Mouse (Mus musculus) intestine, embryonic 14.5 days (tissue): ENCODE results near the gene Abl2. TPM values are rescaled to one million over a fixed set of nuclear protein-coding genes. Genes with fewer than 3 reads are reported as not detected.

Experiments
- ATAC-seq: fragments of 200-750 bp; cut with Nextera tagmentation; replicated peaks from 2 replicates; pipeline ENCODE4 v1.8.0; 2017; ENCODE audit warnings: low read depth, moderate number of reproducible peaks, moderate TSS enrichment, moderate library complexity; ENCODE audit not compliant: low FRiP score, low TSS enrichment
- DNase-seq: peaks from one replicate; pipeline ENCODE4 v3.0.0-alpha.2; 2018; ENCODE audit warnings: low spot score
- H3K27ac ChIP-seq: fragments of 300-500 bp; sonication (generic); 2 replicates; pipeline ENCODE4 v1.5.1; 2014; ENCODE audit warnings: low read depth, mild to moderate bottlenecking, control low read depth
- H3K27me3 ChIP-seq: fragments of 300-500 bp; sonication (generic); replicated peaks from 2 replicates; pipeline ENCODE4 v1.6.1; 2014; ENCODE audit warnings: low read length, control low read depth; ENCODE audit not compliant: control insufficient read depth, insufficient read depth
- H3K36me3 ChIP-seq: fragments of 300-500 bp; sonication (generic); 2 replicates; pipeline ENCODE4 v1.6.1; 2014; ENCODE audit warnings: low read length, control low read depth; ENCODE audit not compliant: control insufficient read depth, insufficient read depth
- H3K4me1 ChIP-seq: fragments of 300-500 bp; sonication (generic); replicated peaks from 2 replicates; pipeline ENCODE4 v1.6.1; 2014; ENCODE audit warnings: low read length, control low read depth, mixed read lengths; ENCODE audit not compliant: control insufficient read depth, insufficient read depth
- H3K4me2 ChIP-seq: fragments of 300-500 bp; sonication (generic); 2 replicates; pipeline ENCODE4 v1.6.1; 2014; ENCODE audit warnings: low read length
- H3K4me3 ChIP-seq: fragments of 300-500 bp; sonication (generic); 2 replicates; pipeline ENCODE4 v1.5.1; 2014; ENCODE audit warnings: low read depth, low read length, control low read depth, mixed read lengths
- H3K9ac ChIP-seq: fragments of 300-500 bp; sonication (generic); 2 replicates; pipeline ENCODE4 v1.6.1; 2014; ENCODE audit warnings: mild to moderate bottlenecking, low read length
- H3K9me3 ChIP-seq: fragments of 300-500 bp; sonication (generic); 2 replicates; pipeline ENCODE4 v1.6.1; 2016; ENCODE audit warnings: low read length, control low read depth; ENCODE audit not compliant: control insufficient read depth
- WGBS: fragments of 180-500 bp; shearing (Covaris S2); extraction: QIAGEN DNeasy Blood & Tissue Kit; methylation state at CpG from one replicate; pipeline ENCODE4 v1.1.7; 2014; 5-methylcytosine and 5-hydroxymethylcytosine counted together
- polyA plus RNA-seq: library from polyadenylated mRNA; unstranded; fragments of >200 nt; fragmentation: Nextera tagmentation; extraction: Ambion mirVana; gene quantifications from 2 replicates; pipeline ENCODE4 v1.2.1, GENCODE M21; 2014

The Abl2 gene
- polyA plus RNA-seq, 1 experiment from 2014 or later: 4.7 TPM

DNA sequence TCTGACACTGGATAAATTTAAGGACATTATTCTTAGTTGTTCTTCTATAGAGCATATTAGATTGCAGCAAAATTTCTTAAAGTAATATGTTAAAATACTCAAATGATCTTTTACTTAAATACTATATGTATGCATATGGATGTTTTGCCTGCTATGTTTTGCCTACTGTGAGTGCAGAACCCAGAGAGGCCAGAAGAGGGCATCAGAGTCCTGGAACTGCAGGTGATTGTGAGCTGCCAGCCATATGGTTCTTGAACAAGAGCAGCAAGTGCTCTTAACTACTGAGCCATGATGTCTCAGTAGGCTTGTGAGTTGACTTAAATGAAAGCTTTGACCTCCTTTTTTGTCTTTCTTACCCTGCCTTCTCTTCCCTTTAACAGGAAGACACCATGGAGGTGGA is 72.4 kb downstream of the Abl2 start:
- no peaks in the 10 kb centered on the region for H3K27me3 ChIP-seq
- DNase-seq: no peak
- no peak overlapping the region for H3K9ac ChIP-seq
- no peaks in the 10 kb centered on the region for H3K9me3 ChIP-seq
- no peak overlapping the region for H3K4me3 ChIP-seq
- H3K4me1 ChIP-seq: no peaks in the 10 kb centered on the region
- no peak overlapping the region for H3K4me2 ChIP-seq
- no peak overlapping the region for H3K27ac ChIP-seq
- ATAC-seq: no peak
- peaks cover 69% of the 10 kb centered on the region for H3K36me3 ChIP-seq

DNA sequence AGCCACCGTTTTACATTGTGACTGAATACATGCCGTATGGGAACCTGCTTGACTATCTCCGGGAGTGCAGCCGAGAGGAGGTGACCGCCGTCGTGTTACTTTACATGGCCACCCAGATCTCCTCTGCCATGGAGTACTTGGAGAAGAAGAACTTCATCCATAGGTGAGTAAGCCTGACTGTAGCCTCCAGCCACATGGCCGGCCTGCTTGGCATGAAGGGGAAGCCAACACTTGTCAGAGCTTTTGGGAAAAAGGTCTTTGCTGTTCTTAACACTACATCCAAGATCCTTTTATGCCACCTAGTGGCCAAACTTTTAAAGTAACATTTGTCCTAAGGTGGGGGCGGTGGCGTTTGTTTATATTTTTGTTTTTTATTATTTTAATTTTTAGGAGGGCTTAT is 74.5 kb downstream of the Abl2 start:
- ATAC-seq (0 out of 2 replicates have a peak, but pooled peaks have one; percentile 50), DNase-seq (peak; percentile 60)
- H3K4me1 ChIP-seq: no peaks in the 10 kb centered on the region
- no peaks in the 10 kb centered on the region for H3K27me3 ChIP-seq
- H3K4me3 ChIP-seq: no peak overlapping the region
- 76% methylated on average over 10 of the region's 10 CpGs for WGBS
- H3K4me2 ChIP-seq: no peak overlapping the region
- no peak overlapping the region for H3K27ac ChIP-seq
- H3K36me3 ChIP-seq: peaks cover 84% of the 10 kb centered on the region
- H3K9me3 ChIP-seq: no peaks in the 10 kb centered on the region
- H3K9ac ChIP-seq: no peak overlapping the region

DNA sequence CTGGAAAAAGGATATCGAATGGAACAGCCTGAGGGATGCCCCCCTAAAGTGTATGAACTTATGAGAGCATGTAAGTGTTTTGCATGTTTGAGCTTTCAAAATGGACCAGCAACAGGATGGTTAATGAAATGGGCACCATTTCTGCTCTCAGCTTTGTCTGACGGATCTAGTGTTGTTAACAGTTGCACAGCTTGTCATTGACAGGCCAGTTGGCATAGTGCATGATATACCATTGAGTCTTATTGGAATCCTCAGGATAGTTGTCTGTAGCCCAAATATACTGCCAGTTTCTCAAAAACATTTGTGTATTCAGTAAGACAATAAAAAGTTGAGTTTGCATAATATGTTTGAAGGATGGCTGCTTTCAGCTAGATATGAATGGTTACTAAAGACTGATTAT is 76.6 kb downstream of the Abl2 start:
- Histone ChIP-seq H3K4me3 (no peak overlapping the region), H3K4me1 (no peaks in the 10 kb centered on the region), H3K27ac (no peak overlapping the region), H3K4me2 (no peak overlapping the region), H3K27me3 (no peaks in the 10 kb centered on the region), H3K36me3 (peaks cover 79% of the 10 kb centered on the region), H3K9me3 (no peaks in the 10 kb centered on the region), H3K9ac (no peak overlapping the region)
- 86% methylated on average over 2 of the region's 2 CpGs for WGBS
- ATAC-seq (no peak), DNase-seq (no peak)

DNA sequence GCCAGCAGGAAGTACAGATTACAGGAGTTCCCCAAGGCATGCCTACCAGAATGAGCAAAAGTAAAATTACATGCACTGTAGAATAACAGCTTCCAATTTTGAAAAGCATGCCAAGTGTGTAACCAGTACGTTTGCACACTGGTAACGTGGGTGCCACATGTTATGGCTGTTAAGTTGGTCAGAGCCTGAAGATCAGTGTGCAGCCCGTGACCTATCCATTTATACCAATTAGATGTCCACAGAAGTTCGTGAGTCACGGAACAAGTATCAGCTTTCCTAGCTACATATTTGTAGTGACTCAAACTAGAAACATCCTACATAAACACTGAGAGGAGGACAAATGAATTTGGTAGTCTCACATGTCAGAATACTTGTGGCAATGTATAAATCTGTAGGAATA is 80.9 kb downstream of the Abl2 start:
- no peak for DNase-seq
- Histone ChIP-seq H3K4me3 (no peak overlapping the region), H3K27me3 (no peaks in the 10 kb centered on the region), H3K27ac (no peak overlapping the region), H3K9me3 (no peaks in the 10 kb centered on the region), H3K4me1 (no peaks in the 10 kb centered on the region), H3K9ac (no peak overlapping the region), H3K36me3 (peaks cover 72% of the 10 kb centered on the region), H3K4me2 (no peak overlapping the region)
- ATAC-seq: no peak
- WGBS: 86% methylated on average over 5 of the region's 5 CpGs

GRCm38 (mm10) chr1:156640577-156640976 is 82.0 kb downstream of the Abl2 start:
- WGBS: 84% methylated on average over 4 of the region's 4 CpGs
- H3K27ac ChIP-seq: no peak overlapping the region
- DNase-seq: no peak

GRCm38 (mm10) chr1:156641808-156642207 is 83.2 kb downstream of the Abl2 start:
- H3K4me1 ChIP-seq: no peaks in the 10 kb centered on the region
- H3K9me3 ChIP-seq: no peaks in the 10 kb centered on the region
- H3K36me3 ChIP-seq: peaks cover 63% of the 10 kb centered on the region
- H3K9ac ChIP-seq: no peak overlapping the region
- 85% methylated on average over 10 of the region's 10 CpGs for WGBS
- H3K27me3 ChIP-seq: no peaks in the 10 kb centered on the region
- H3K4me3 ChIP-seq: no peak overlapping the region
- no peak for DNase-seq
- no peak for ATAC-seq
- no peak overlapping the region for H3K27ac ChIP-seq
- H3K4me2 ChIP-seq: no peak overlapping the region

More at GRCm38 (mm10) chr1:156640577-156640976, 82.0 kb downstream of the Abl2 start:
- Histone ChIP-seq H3K9me3 (no peaks in the 10 kb centered on the region), H3K9ac (no peak overlapping the region), H3K4me1 (no peaks in the 10 kb centered on the region), H3K4me3 (no peak overlapping the region), H3K4me2 (no peak overlapping the region), H3K36me3 (peaks cover 66% of the 10 kb centered on the region), H3K27me3 (no peaks in the 10 kb centered on the region)
- ATAC-seq: 0 out of 2 replicates have a peak, but pooled peaks have one; percentile 19

DNA sequence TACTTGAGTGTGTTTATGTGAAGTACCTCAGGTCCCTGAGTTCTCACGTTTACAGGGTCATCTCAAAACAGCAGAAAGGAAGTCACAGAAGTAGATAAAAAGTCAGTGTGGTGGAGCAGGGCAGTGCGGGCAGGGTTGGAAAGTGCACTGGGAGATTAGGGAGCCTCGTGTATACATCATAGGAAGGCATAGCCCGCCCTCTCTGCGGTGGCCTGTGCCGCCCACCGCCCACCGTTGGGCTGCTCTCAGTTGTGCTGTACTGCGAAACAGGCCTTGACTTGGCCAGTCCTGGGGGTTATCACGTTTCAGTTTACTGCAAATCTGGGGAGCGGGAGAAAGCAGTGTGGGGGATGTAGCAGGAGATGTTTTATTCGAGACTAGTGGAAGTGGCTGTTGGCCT is 84.2 kb downstream of the Abl2 start:
- H3K9ac ChIP-seq: no peak overlapping the region
- DNase-seq: no peak
- no peak overlapping the region for H3K4me2 ChIP-seq
- no peaks in the 10 kb centered on the region for H3K27me3 ChIP-seq
- no peak for ATAC-seq
- no peaks in the 10 kb centered on the region for H3K9me3 ChIP-seq
- H3K4me1 ChIP-seq: no peaks in the 10 kb centered on the region
- no peak overlapping the region for H3K27ac ChIP-seq
- no peak overlapping the region for H3K4me3 ChIP-seq
- 68% methylated on average over 12 of the region's 12 CpGs for WGBS
- H3K36me3 ChIP-seq: peaks cover 54% of the 10 kb centered on the region

DNA sequence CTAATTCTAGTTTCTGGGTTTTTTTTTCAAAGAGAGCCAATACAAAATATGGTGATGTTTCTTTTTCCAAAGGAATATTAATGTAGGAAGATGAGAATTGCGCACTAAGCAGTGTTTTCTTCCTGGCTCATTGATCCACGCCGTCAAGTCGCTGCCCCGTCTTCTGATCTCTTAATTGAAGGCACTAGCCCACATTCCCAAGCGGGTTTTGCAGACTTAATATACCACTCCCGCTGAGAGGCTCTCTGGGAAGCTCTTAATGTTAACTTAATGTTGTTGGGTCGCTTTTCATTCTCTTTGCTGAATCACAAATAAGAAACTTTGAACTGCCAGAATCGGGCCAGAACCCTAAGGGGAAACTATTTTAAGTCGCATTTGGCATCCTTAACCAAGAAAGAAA is 85.5 kb downstream of the Abl2 start:
- no peak for DNase-seq
- Histone ChIP-seq H3K9me3 (no peaks in the 10 kb centered on the region), H3K27me3 (no peaks in the 10 kb centered on the region), H3K9ac (no peak overlapping the region), H3K36me3 (peaks cover 56% of the 10 kb centered on the region), H3K4me3 (no peak overlapping the region), H3K27ac (no peak overlapping the region), H3K4me2 (no peak overlapping the region), H3K4me1 (no peaks in the 10 kb centered on the region)
- WGBS: 81% methylated on average over 10 of the region's 10 CpGs
- no peak for ATAC-seq

DNA sequence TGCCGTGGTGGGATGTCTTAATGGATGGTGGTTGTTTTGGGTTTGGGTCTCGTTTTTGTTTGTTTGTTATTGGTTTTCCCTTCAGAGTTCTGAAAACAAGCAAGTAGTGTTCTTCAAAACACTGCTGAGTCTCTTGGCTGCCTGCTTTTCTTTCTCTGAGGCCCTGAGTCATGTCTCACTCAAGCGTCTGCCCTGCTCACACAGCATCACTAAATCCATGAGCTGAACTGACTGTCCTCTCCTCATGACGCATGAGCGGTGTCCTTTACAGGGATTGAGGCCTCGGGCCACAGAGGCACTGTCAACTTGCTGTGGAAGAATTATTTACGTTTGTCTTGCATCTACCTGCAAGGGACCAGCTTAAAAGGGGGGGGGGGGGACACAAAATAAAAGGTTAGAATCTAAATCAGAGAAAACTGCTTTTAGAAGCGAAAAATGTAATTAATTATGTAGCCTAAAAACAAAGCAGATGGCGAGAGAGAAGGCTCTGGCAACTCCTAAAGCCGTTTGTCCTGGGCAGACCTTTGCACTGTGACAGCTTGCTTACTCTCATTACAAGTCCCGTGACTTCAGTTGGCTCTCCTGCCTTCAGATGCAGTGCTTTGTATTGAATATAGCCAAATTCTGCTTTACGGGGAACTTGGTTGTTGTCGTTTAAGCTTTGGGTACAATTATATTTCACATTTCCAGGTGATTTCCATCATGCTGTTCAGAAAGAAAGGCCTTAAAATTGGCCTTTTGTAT is 86.4 kb downstream of the Abl2 start:
- ATAC-seq: no peak
- no peak for DNase-seq
- peaks cover 53% of the 10 kb centered on the region for H3K36me3 ChIP-seq
- H3K4me1 ChIP-seq: no peaks in the 10 kb centered on the region
- WGBS: 66% methylated on average over 13 of the region's 13 CpGs
- no peak overlapping the region for H3K9ac ChIP-seq
- no peak overlapping the region for H3K27ac ChIP-seq
- H3K4me2 ChIP-seq: no peak overlapping the region
- no peak overlapping the region for H3K4me3 ChIP-seq
- no peaks in the 10 kb centered on the region for H3K9me3 ChIP-seq
- H3K27me3 ChIP-seq: no peaks in the 10 kb centered on the region
